Mouse (Mus musculus): ENCODE measurements around the gene Rassf10. TPM values are rescaled to one million over a fixed set of nuclear protein-coding genes. Genes with fewer than 3 reads are reported as not detected.
"Not testable (repeated sequence)": the region's sequence is repeated elsewhere in the genome, so short reads cannot be mapped to it uniquely, and the experiment has no call there.

The Rassf10 gene
- polyA plus RNA-seq, 1 experiment, result 2.2 TPM

DNA sequence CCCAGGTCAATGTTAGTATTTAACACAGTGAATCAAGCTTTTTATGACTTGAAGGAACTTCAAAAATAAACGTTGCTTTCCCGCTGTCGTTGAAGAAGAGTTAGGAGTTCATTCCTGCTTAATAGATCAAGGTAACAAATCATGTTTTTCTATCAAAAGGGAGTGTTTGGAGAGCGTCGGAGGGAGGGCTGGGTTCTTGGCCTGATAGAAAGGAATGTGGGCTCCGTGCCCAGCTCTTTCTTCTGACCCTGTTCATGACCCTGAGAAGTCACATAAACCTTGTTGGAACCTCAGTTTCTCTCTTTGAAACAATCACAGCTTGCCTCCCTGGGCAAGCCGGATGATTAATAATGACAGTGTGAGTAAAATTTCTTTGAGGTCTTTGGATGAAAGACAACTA lies 23.1 kb upstream of the Rassf10 start:
- no peak for DNase-seq (ENCODE audit: low read depth)
- TF ChIP-seq CTCF (IDR thresholded peaks at IDR 0.05; ENCODE audit: borderline replicate concordance, extremely low read depth, insufficient read depth, insufficient read length), result no peak

DNA sequence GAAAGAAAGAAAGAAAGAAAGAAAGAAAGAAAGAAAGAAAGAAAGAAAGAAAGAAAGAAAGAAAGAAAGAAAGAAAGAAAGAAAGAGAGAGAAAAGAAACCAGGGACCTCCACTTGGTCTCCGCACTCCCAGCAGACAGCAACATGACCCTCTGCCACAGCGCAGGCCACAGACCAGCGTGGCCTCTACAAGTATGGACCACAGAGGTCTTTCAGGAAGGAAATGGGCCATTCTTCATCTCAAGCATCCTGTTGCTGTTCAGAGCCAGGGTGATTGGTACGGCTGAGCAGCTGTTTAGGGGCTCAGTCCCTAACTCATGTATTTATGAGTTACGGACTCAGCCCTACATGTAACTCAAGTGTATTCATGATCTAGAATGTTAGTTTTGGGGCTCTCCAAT lies 17.9 kb upstream of the Rassf10 start:
- not testable (repeated sequence) for DNase-seq (ENCODE audit: low read depth)

- DNase-seq (ENCODE audit: low read depth), result no peak
- TF ChIP-seq POLR2A (IDR thresholded peaks at IDR 0.05; ENCODE audit: borderline replicate concordance, extremely low read depth, insufficient read depth, insufficient read length, poor library complexity, severe bottlenecking) (no peak), CTCF (IDR thresholded peaks at IDR 0.05; ENCODE audit: borderline replicate concordance, extremely low read depth, insufficient read depth, insufficient read length) (no peak)
These were observed 16.7 kb upstream of the Rassf10 start for GRCm38 (mm10) chr7:112937089-112937488.

DNA sequence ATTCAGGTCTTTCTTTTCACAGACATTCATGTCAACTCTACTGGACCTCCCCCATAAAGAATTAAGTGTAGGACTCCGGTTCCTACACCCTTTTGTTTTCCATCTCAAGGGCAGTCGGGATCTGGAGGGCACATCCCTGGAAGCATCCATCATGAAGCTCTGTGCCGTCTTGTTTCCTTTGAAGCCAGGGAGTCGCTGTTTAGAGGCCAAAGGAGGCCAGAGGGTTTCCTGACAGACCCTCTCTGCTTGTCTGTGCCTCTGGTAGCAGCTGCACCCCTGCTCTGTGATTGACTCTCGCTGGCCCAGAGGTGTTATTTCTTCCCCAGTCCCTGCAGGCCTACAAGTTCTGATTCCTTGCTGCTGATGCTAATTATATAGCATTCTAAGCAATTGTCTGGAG lies 14.8 kb upstream of the Rassf10 start:
- DNase-seq (ENCODE audit: low read depth), result no peak
- TF ChIP-seq CTCF (IDR thresholded peaks at IDR 0.05; ENCODE audit: borderline replicate concordance, extremely low read depth, insufficient read depth, insufficient read length) (no peak), POLR2A (IDR thresholded peaks at IDR 0.05; ENCODE audit: borderline replicate concordance, extremely low read depth, insufficient read depth, insufficient read length, poor library complexity, severe bottlenecking) (no peak)

GRCm38 (mm10) chr7:112942567-112942966 lies 11.2 kb upstream of the Rassf10 start:
- TF ChIP-seq CTCF (IDR thresholded peaks at IDR 0.05; ENCODE audit: borderline replicate concordance, extremely low read depth, insufficient read depth, insufficient read length), result no peak

GRCm38 (mm10) chr7:112943056-112943455 lies 10.7 kb upstream of the Rassf10 start:
- no peak for DNase-seq (ENCODE audit: low read depth)
- TF ChIP-seq CTCF (IDR thresholded peaks at IDR 0.05; ENCODE audit: borderline replicate concordance, extremely low read depth, insufficient read depth, insufficient read length), result no peak
- no peak for TF ChIP-seq POLR2A (IDR thresholded peaks at IDR 0.05; ENCODE audit: borderline replicate concordance, extremely low read depth, insufficient read depth, insufficient read length, poor library complexity, severe bottlenecking)

More at GRCm38 (mm10) chr7:112942567-112942966, 11.2 kb upstream of the Rassf10 start:
- DNase-seq (ENCODE audit: low read depth), result no peak

DNA sequence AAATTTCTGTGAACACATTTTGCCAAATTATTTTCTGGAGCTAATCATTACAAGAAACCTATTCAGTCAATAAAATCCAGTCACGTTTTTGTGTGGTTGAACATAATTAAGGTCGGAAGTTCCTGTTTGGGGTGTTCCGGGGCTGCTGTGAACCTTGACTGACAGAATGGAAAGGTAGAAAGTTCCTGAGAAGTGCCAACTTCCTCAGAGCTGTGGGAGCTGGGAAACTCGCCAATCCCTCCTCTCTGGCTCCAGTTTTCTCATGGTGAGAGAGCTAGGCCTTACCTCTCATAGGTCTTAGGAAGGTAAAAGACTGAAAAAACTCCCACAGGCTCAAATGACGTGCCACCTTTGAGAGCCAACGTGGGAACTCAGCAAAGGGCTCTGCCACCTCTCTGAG lies 7.1 kb upstream of the Rassf10 start:
- TF ChIP-seq POLR2A (IDR thresholded peaks at IDR 0.05; ENCODE audit: borderline replicate concordance, extremely low read depth, insufficient read depth, insufficient read length, poor library complexity, severe bottlenecking), result no peak
- TF ChIP-seq CTCF (IDR thresholded peaks at IDR 0.05; ENCODE audit: borderline replicate concordance, extremely low read depth, insufficient read depth, insufficient read length), result no peak
- no peak for DNase-seq (ENCODE audit: low read depth)

- TF ChIP-seq POLR2A (IDR thresholded peaks at IDR 0.05; ENCODE audit: borderline replicate concordance, extremely low read depth, insufficient read depth, insufficient read length, poor library complexity, severe bottlenecking) (no peak), CTCF (IDR thresholded peaks at IDR 0.05; ENCODE audit: borderline replicate concordance, extremely low read depth, insufficient read depth, insufficient read length) (no peak)
- DNase-seq (ENCODE audit: low read depth), result peak; percentile 52
These were observed 765 bp downstream of the Rassf10 start for GRCm38 (mm10) chr7:112954351-112955102.

- DNase-seq (ENCODE audit: low read depth), result peak; percentile 58
- TF ChIP-seq CTCF (IDR thresholded peaks at IDR 0.05; ENCODE audit: borderline replicate concordance, extremely low read depth, insufficient read depth, insufficient read length) (no peak), POLR2A (IDR thresholded peaks at IDR 0.05; ENCODE audit: borderline replicate concordance, extremely low read depth, insufficient read depth, insufficient read length, poor library complexity, severe bottlenecking) (no peak)
These were observed 1.5 kb downstream of the Rassf10 start for GRCm38 (mm10) chr7:112955103-112955827.

- TF ChIP-seq CTCF (IDR thresholded peaks at IDR 0.05; ENCODE audit: borderline replicate concordance, extremely low read depth, insufficient read depth, insufficient read length) (no peak), POLR2A (IDR thresholded peaks at IDR 0.05; ENCODE audit: borderline replicate concordance, extremely low read depth, insufficient read depth, insufficient read length, poor library complexity, severe bottlenecking) (no peak)
- DNase-seq (ENCODE audit: low read depth), result peak; percentile 31
These were observed 2.2 kb downstream of the Rassf10 start for GRCm38 (mm10) chr7:112955955-112956354.

GRCm38 (mm10) chr7:112956961-112957360 lies 3.2 kb downstream of the Rassf10 start:
- TF ChIP-seq CTCF (IDR thresholded peaks at IDR 0.05; ENCODE audit: borderline replicate concordance, extremely low read depth, insufficient read depth, insufficient read length) (no peak), POLR2A (IDR thresholded peaks at IDR 0.05; ENCODE audit: borderline replicate concordance, extremely low read depth, insufficient read depth, insufficient read length, poor library complexity, severe bottlenecking) (no peak)
- no peak for DNase-seq (ENCODE audit: low read depth)

DNA sequence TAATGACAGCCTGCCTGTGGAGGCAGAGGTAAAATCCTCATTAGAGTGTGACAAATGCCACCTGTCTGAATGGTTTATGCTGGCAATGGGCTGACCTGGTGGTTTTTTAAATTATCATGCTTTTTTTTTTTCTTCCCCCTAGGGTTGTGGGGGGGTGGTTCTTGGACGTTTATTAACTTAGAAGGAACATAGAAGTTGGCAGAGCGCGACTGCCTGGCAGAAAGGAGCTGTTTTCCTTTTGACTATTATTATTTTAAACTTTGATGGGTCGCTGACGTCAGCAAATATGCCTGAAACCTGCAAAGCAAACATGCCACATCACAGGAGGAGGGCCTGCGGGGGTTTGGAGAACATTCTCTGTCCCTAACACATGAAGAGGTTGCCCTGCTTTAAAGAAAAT lies 3.9 kb downstream of the Rassf10 start:
- TF ChIP-seq CTCF (IDR thresholded peaks at IDR 0.05; ENCODE audit: borderline replicate concordance, extremely low read depth, insufficient read depth, insufficient read length) (no peak), POLR2A (IDR thresholded peaks at IDR 0.05; ENCODE audit: borderline replicate concordance, extremely low read depth, insufficient read depth, insufficient read length, poor library complexity, severe bottlenecking) (no peak)
- DNase-seq (ENCODE audit: low read depth), result peak; percentile 15

Data from brain, embryonic 14.5 days (tissue).